Mouse (Mus musculus) embryonic facial prominence, embryonic 11.5 days (tissue): ENCODE measurements around the gene Ppp1r1c. TPM values are rescaled to one million over a fixed set of nuclear protein-coding genes. Genes with fewer than 3 reads are reported as not detected.

Experiments used
- ATAC-seq: fragments of 200-750 bp; cut with Nextera tagmentation; replicated peaks from 2 replicates; pipeline ENCODE4 v1.8.0; 2017; ENCODE audit warnings: low read depth; ENCODE audit not compliant: insufficient number of reproducible peaks, low FRiP score, low TSS enrichment
- DNase-seq: peaks from one replicate; pipeline ENCODE4 v3.0.0-alpha.2; 2015; ENCODE audit warnings: low spot score
- H3K27ac ChIP-seq: fragments of 300-500 bp; sonication (generic); replicated peaks from 2 replicates; pipeline ENCODE4 v1.5.1; 2014; ENCODE audit warnings: mild to moderate bottlenecking, low read depth, low read length, control low read depth
- H3K27me3 ChIP-seq: fragments of 300-500 bp; sonication (generic); 2 replicates; pipeline ENCODE4 v1.6.1; 2014; ENCODE audit warnings: mild to moderate bottlenecking, low read length, moderate library complexity, mixed read lengths; ENCODE audit not compliant: control insufficient read depth, insufficient read depth
- H3K36me3 ChIP-seq: fragments of 300-500 bp; sonication (generic); replicated peaks from 2 replicates; pipeline ENCODE4 v1.6.1; 2014; ENCODE audit warnings: low read depth, mild to moderate bottlenecking, low read length, moderate library complexity, mixed read lengths; ENCODE audit not compliant: control insufficient read depth, insufficient read depth
- H3K4me1 ChIP-seq: fragments of 300-500 bp; sonication (generic); 2 replicates; pipeline ENCODE4 v1.6.1; 2014; ENCODE audit warnings: low read length, mixed read lengths; ENCODE audit not compliant: control insufficient read depth, insufficient read depth
- H3K4me2 ChIP-seq: fragments of 300-500 bp; sonication (generic); 2 replicates; pipeline ENCODE4 v1.6.1; 2014; ENCODE audit warnings: low read depth, mild to moderate bottlenecking, control low read depth, low read length, moderate library complexity
- H3K4me3 ChIP-seq: fragments of 300-500 bp; sonication (generic); 2 replicates; pipeline ENCODE4 v1.5.1; 2014; ENCODE audit warnings: low read depth, low read length, control low read depth
- H3K9ac ChIP-seq: fragments of 300-500 bp; sonication (generic); replicated peaks from 2 replicates; pipeline ENCODE4 v1.6.1; 2014; ENCODE audit warnings: mild to moderate bottlenecking, control low read depth, low read length
- H3K9me3 ChIP-seq: fragments of 300-500 bp; sonication (generic); replicated peaks from 2 replicates; pipeline ENCODE4 v1.6.1; 2016; ENCODE audit warnings: mild to moderate bottlenecking, low read length, inconsistent platforms, mixed read lengths; ENCODE audit not compliant: control insufficient read depth
- WGBS: fragments of 180-500 bp; shearing (Covaris S2); extraction: QIAGEN DNeasy Blood & Tissue Kit; methylation state at CpG from one replicate; pipeline ENCODE4 v1.1.7; 2014; 5-methylcytosine and 5-hydroxymethylcytosine counted together
- polyA plus RNA-seq: library from polyadenylated mRNA; unstranded; fragments of >200 nt; fragmentation: Nextera tagmentation; extraction: Ambion mirVana; gene quantifications from 2 replicates; pipeline ENCODE4 v1.2.1, GENCODE M21; 2014

Gene Ppp1r1c
- polyA plus RNA-seq, 1 experiment from 2014 or later, result 23.3 TPM

- WGBS, result 66% methylated on average over 3 of the region's 3 CpGs
- Histone ChIP-seq H3K4me3 (no peak overlapping the region), H3K9me3 (no peaks in the 10 kb centered on the region), H3K9ac (no peak overlapping the region), H3K36me3 (no peaks in the 10 kb centered on the region), H3K4me1 (no peaks in the 10 kb centered on the region), H3K4me2 (no peak overlapping the region), H3K27ac (no peak overlapping the region), H3K27me3 (no peaks in the 10 kb centered on the region)
- DNase-seq (no peak), ATAC-seq (no peak)
Measured at GRCm38 (mm10) chr2:79751685-79752084, 44.1 kb downstream of the Ppp1r1c start.

GRCm38 (mm10) chr2:79760018-79760417 lies 52.4 kb downstream of the Ppp1r1c start:
- no peaks in the 10 kb centered on the region for H3K36me3 ChIP-seq
- H3K9me3 ChIP-seq, result no peaks in the 10 kb centered on the region
- ATAC-seq, result no peak
- no peak overlapping the region for H3K27ac ChIP-seq
- no peaks in the 10 kb centered on the region for H3K4me1 ChIP-seq
- no peak for DNase-seq
- no peak overlapping the region for H3K9ac ChIP-seq
- no peaks in the 10 kb centered on the region for H3K27me3 ChIP-seq
- H3K4me3 ChIP-seq, result no peak overlapping the region
- H3K4me2 ChIP-seq, result no peak overlapping the region
- 76% methylated on average over 4 of the region's 4 CpGs for WGBS

- DNase-seq, result no peak
- no peak overlapping the region for H3K4me2 ChIP-seq
- no peaks in the 10 kb centered on the region for H3K36me3 ChIP-seq
- 80% methylated on average over 6 of the region's 6 CpGs for WGBS
- H3K9ac ChIP-seq, result no peak overlapping the region
- H3K27me3 ChIP-seq, result no peaks in the 10 kb centered on the region
- H3K27ac ChIP-seq, result no peak overlapping the region
- H3K4me1 ChIP-seq, result no peaks in the 10 kb centered on the region
- no peak for ATAC-seq
- H3K9me3 ChIP-seq, result no peaks in the 10 kb centered on the region
- no peak overlapping the region for H3K4me3 ChIP-seq
Measured at GRCm38 (mm10) chr2:79762723-79763388, 55.3 kb downstream of the Ppp1r1c start.

GRCm38 (mm10) chr2:79765032-79765431 lies 57.5 kb downstream of the Ppp1r1c start:
- ATAC-seq (no peak), DNase-seq (no peak)
- no peaks in the 10 kb centered on the region for H3K27me3 ChIP-seq
- WGBS, result 85% methylated on average over 3 of the region's 3 CpGs
- H3K9ac ChIP-seq, result no peak overlapping the region
- H3K4me2 ChIP-seq, result no peak overlapping the region
- no peaks in the 10 kb centered on the region for H3K4me1 ChIP-seq
- H3K36me3 ChIP-seq, result no peaks in the 10 kb centered on the region
- no peaks in the 10 kb centered on the region for H3K9me3 ChIP-seq
- H3K4me3 ChIP-seq, result no peak overlapping the region
- no peak overlapping the region for H3K27ac ChIP-seq

- H3K4me3 ChIP-seq, result no peak overlapping the region
- no peak overlapping the region for H3K4me2 ChIP-seq
- ATAC-seq (no peak), DNase-seq (no peak)
- no peaks in the 10 kb centered on the region for H3K4me1 ChIP-seq
- H3K36me3 ChIP-seq, result no peaks in the 10 kb centered on the region
- WGBS, result 80% methylated on average over 7 of the region's 7 CpGs
- no peaks in the 10 kb centered on the region for H3K9me3 ChIP-seq
- no peak overlapping the region for H3K9ac ChIP-seq
- no peaks in the 10 kb centered on the region for H3K27me3 ChIP-seq
- H3K27ac ChIP-seq, result no peak overlapping the region
Measured at GRCm38 (mm10) chr2:79765723-79766122, 58.1 kb downstream of the Ppp1r1c start.

GRCm38 (mm10) chr2:79768625-79769024 lies 61.0 kb downstream of the Ppp1r1c start:
- Histone ChIP-seq H3K4me3 (no peak overlapping the region), H3K9ac (no peak overlapping the region), H3K4me2 (no peak overlapping the region), H3K36me3 (no peaks in the 10 kb centered on the region), H3K27me3 (no peaks in the 10 kb centered on the region), H3K4me1 (no peaks in the 10 kb centered on the region), H3K9me3 (no peaks in the 10 kb centered on the region), H3K27ac (no peak overlapping the region)
- DNase-seq (no peak), ATAC-seq (no peak)
- 70% methylated on average over 2 of the region's 2 CpGs for WGBS

- ATAC-seq (no peak), DNase-seq (no peak)
- Histone ChIP-seq H3K4me2 (no peak overlapping the region), H3K27ac (no peak overlapping the region), H3K27me3 (no peaks in the 10 kb centered on the region), H3K9ac (no peak overlapping the region), H3K9me3 (no peaks in the 10 kb centered on the region), H3K36me3 (no peaks in the 10 kb centered on the region), H3K4me3 (no peak overlapping the region), H3K4me1 (no peaks in the 10 kb centered on the region)
- WGBS, result 42% methylated on average over 3 of the region's 3 CpGs
Measured at GRCm38 (mm10) chr2:79770307-79770706, 62.7 kb downstream of the Ppp1r1c start.

GRCm38 (mm10) chr2:79774372-79774771 lies 66.8 kb downstream of the Ppp1r1c start:
- no peaks in the 10 kb centered on the region for H3K4me1 ChIP-seq
- H3K9ac ChIP-seq, result no peak overlapping the region
- H3K36me3 ChIP-seq, result no peaks in the 10 kb centered on the region
- H3K4me2 ChIP-seq, result no peak overlapping the region
- WGBS, result 1% methylated on average over 5 of the region's 5 CpGs
- H3K9me3 ChIP-seq, result no peaks in the 10 kb centered on the region
- ATAC-seq (no peak), DNase-seq (peak; percentile 93)
- H3K27me3 ChIP-seq, result no peaks in the 10 kb centered on the region
- no peak overlapping the region for H3K27ac ChIP-seq
- no peak overlapping the region for H3K4me3 ChIP-seq
